Mouse (Mus musculus) thymus, adult 2 months (tissue): ENCODE measurements around the gene 2700049A03Rik.

ENCODE experiments used
- CTCF ChIP-seq: fragments of 200-500 bp; IDR thresholded peaks from 2 replicates; pipeline ENCODE4 v1.5.1; 2012; ENCODE audit warnings: mild to moderate bottlenecking, control low read depth, low read length, moderate library complexity, borderline replicate concordance; ENCODE audit not compliant: control insufficient read depth, poor library complexity, insufficient read depth; ENCODE audit errors: extremely low read depth
- POLR2A ChIP-seq: fragments of 200-500 bp; IDR thresholded peaks from 2 replicates; pipeline ENCODE4 v1.6.1; 2012; ENCODE audit warnings: mild to moderate bottlenecking, low read length, control low read depth, moderate library complexity; ENCODE audit not compliant: control insufficient read depth, poor library complexity, insufficient read depth; ENCODE audit errors: extremely low read depth

- TF ChIP-seq CTCF (no peak), POLR2A (no peak)
These were observed 12.2 kb downstream of the 2700049A03Rik start for GRCm38 (mm10) chr12:71148801-71149200.
